Mouse (Mus musculus) liver, adult 2 months (tissue): ENCODE data around the gene Clptm1. TPM values are rescaled to one million over a fixed set of nuclear protein-coding genes. Genes with fewer than 3 reads are reported as not detected.

Source experiments
- DNase-seq: peaks from one replicate; pipeline ENCODE4 v3.0.0-alpha.2; 2011; ENCODE audit warnings: low read depth, low spot score; ENCODE audit errors: extremely low read depth
- H3K27ac ChIP-seq: fragments of 200-500 bp; replicated peaks from 2 replicates; pipeline ENCODE4 v1.5.1; 2012; ENCODE audit warnings: low read depth, mild to moderate bottlenecking, control low read depth, inconsistent platforms, low read length; ENCODE audit not compliant: insufficient read depth
- H3K27me3 ChIP-seq: fragments of 200-500 bp; 2 replicates; pipeline ENCODE4 v1.6.1; 2012; ENCODE audit warnings: mild to moderate bottlenecking, moderate library complexity, low read length, inconsistent platforms; ENCODE audit not compliant: control insufficient read depth, insufficient read depth
- H3K36me3 ChIP-seq: fragments of 200-500 bp; 2 replicates; pipeline ENCODE4 v1.6.1; 2012; ENCODE audit warnings: low read length, inconsistent platforms; ENCODE audit not compliant: control insufficient read depth, insufficient read depth
- H3K4me1 ChIP-seq: fragments of 200-500 bp; 2 replicates; pipeline ENCODE4 v1.6.1; 2011; ENCODE audit warnings: low read length; ENCODE audit not compliant: control insufficient read depth, insufficient read depth
- H3K4me3 ChIP-seq: fragments of 200-500 bp; 2 replicates; pipeline ENCODE4 v1.5.1; 2011; ENCODE audit warnings: low read depth, mild to moderate bottlenecking, control low read depth, low read length, moderate library complexity; ENCODE audit not compliant: insufficient read depth
- H3K79me2 ChIP-seq: fragments of 200-500 bp; 2 replicates; pipeline ENCODE4 v1.6.1; 2012; ENCODE audit warnings: inconsistent platforms, mild to moderate bottlenecking, low read length, moderate library complexity; ENCODE audit not compliant: control insufficient read depth, insufficient read depth
- H3K9ac ChIP-seq: fragments of 200-500 bp; 2 replicates; pipeline ENCODE4 v1.6.1; 2012; ENCODE audit warnings: low read depth, mild to moderate bottlenecking, control low read depth, inconsistent platforms, low read length
- CTCF ChIP-seq: fragments of 200-500 bp; IDR thresholded peaks from 2 replicates; pipeline ENCODE4 v1.5.1; 2011; ENCODE audit warnings: low read depth, low read length, control low read depth
- POLR2A ChIP-seq: fragments of 200-500 bp; IDR thresholded peaks from 2 replicates; pipeline ENCODE4 v1.6.1; 2011; ENCODE audit warnings: low read length, control low read depth; ENCODE audit not compliant: insufficient read depth; ENCODE audit errors: extremely low read depth
- WGBS: fragments of 180-500 bp; shearing (Covaris S2); methylation state at CpG from one replicate; pipeline ENCODE4 v1.1.7; 2018; 5-methylcytosine and 5-hydroxymethylcytosine counted together
- polyA plus RNA-seq: library from polyadenylated mRNA; depleted of rRNA; stranded (reverse); fragments of >200 nt; gene quantifications from 2 replicates; pipeline ENCODE4 v1.2.3, GENCODE M21; 2012
- total RNA-seq: library from RNA; depleted of rRNA; stranded (reverse); fragments of >200 nt; gene quantifications from 2 replicates; pipeline ENCODE4 v1.2.3, GENCODE M21; 2014

Gene Clptm1
- total and polyA plus RNA-seq, 2 experiments = 49.8 to 79.9 TPM

GRCm38 (mm10) chr7:19620811-19621210 is 44.0 kb downstream of the Clptm1 start:
- Histone ChIP-seq H3K27ac (no peak overlapping the region), H3K9ac (no peak overlapping the region), H3K27me3 (no peaks in the 10 kb centered on the region), H3K79me2 (no peaks in the 10 kb centered on the region), H3K4me3 (no peak overlapping the region), H3K36me3 (no peaks in the 10 kb centered on the region), H3K4me1 (no peaks in the 10 kb centered on the region)
- 96% methylated on average over 7 of the region's 7 CpGs for WGBS
- no peak for TF ChIP-seq POLR2A
- TF ChIP-seq CTCF = no peak
- no peak for DNase-seq

- no peak overlapping the region for H3K4me3 ChIP-seq
- H3K36me3 ChIP-seq = no peaks in the 10 kb centered on the region
Observed at GRCm38 (mm10) chr7:19619004-19619801, 45.6 kb downstream of the Clptm1 start.

GRCm38 (mm10) chr7:19615036-19615577 is 49.7 kb downstream of the Clptm1 start:
- Histone ChIP-seq H3K4me3 (no peak overlapping the region), H3K27ac (no peak overlapping the region), H3K9ac (no peak overlapping the region), H3K36me3 (no peaks in the 10 kb centered on the region), H3K4me1 (no peaks in the 10 kb centered on the region), H3K79me2 (no peaks in the 10 kb centered on the region), H3K27me3 (no peaks in the 10 kb centered on the region)
- TF ChIP-seq CTCF (no peak), POLR2A (no peak)
- 73% methylated on average over 12 of the region's 12 CpGs for WGBS
- no peak for DNase-seq

More at GRCm38 (mm10) chr7:19619004-19619801, 45.6 kb downstream of the Clptm1 start:
- Histone ChIP-seq H3K9ac (no peak overlapping the region), H3K27ac (no peak overlapping the region), H3K79me2 (no peaks in the 10 kb centered on the region), H3K4me1 (no peaks in the 10 kb centered on the region), H3K27me3 (no peaks in the 10 kb centered on the region)
- no peak for TF ChIP-seq POLR2A
- TF ChIP-seq CTCF = peak; percentile 76
- peak; percentile 54 for DNase-seq
- 31% methylated on average over 35 of the region's 35 CpGs for WGBS

GRCm38 (mm10) chr7:19610969-19611368 is 53.9 kb downstream of the Clptm1 start:
- Histone ChIP-seq H3K27me3 (no peaks in the 10 kb centered on the region), H3K79me2 (no peaks in the 10 kb centered on the region), H3K9ac (no peak overlapping the region), H3K27ac (no peak overlapping the region), H3K36me3 (no peaks in the 10 kb centered on the region), H3K4me3 (no peak overlapping the region), H3K4me1 (no peaks in the 10 kb centered on the region)
- no peak for DNase-seq
- TF ChIP-seq POLR2A = no peak
- peak; percentile 25; the same call in 1 of the 2 replicates for TF ChIP-seq CTCF
- WGBS = 82% methylated on average over 5 of the region's 5 CpGs

GRCm38 (mm10) chr7:19609641-19610332 is 55.0 kb downstream of the Clptm1 start:
- Histone ChIP-seq H3K27me3 (no peaks in the 10 kb centered on the region), H3K36me3 (no peaks in the 10 kb centered on the region), H3K27ac (no peak overlapping the region), H3K9ac (no peak overlapping the region), H3K4me1 (no peaks in the 10 kb centered on the region), H3K79me2 (no peaks in the 10 kb centered on the region), H3K4me3 (no peak overlapping the region)
- 94% methylated on average over 12 of the region's 12 CpGs for WGBS
- TF ChIP-seq CTCF = no peak
- no peak for TF ChIP-seq POLR2A
- DNase-seq = no peak
